Mouse (Mus musculus) c-Kit-negative CD71-positive TER-119-positive erythroid progenitor cells, embryonic 14.5 days (primary cell): ENCODE measurements around the gene Ctsk.
A peak's percentile ranks its signal among the peaks of the same experiment; 100 is the strongest.

Source experiments
- DNase-seq: peaks from one replicate; pipeline ENCODE4 v3.0.0-alpha.2; 2013; ENCODE audit warnings: low read depth, low spot score

The Ctsk gene

GRCm38 (mm10) chr3:95499024-95499423, at the start of gene Ctsk:
Gene Ctsk (plus strand): TSS chr3:95499256.
- no peak for DNase-seq

- DNase-seq: peak; percentile 51
These were observed 48.6 kb upstream of the Ctsk start for GRCm38 (mm10) chr3:95450408-95450807.

- no peak for DNase-seq
These were observed 48.1 kb upstream of the Ctsk start for GRCm38 (mm10) chr3:95450915-95451314.

GRCm38 (mm10) chr3:95456367-95456766, 42.7 kb upstream of the Ctsk start:
- DNase-seq: no peak

GRCm38 (mm10) chr3:95457758-95458157, 41.3 kb upstream of the Ctsk start:
- no peak for DNase-seq

- DNase-seq: no peak
These were observed 39.7 kb upstream of the Ctsk start for GRCm38 (mm10) chr3:95459381-95459780.

DNA sequence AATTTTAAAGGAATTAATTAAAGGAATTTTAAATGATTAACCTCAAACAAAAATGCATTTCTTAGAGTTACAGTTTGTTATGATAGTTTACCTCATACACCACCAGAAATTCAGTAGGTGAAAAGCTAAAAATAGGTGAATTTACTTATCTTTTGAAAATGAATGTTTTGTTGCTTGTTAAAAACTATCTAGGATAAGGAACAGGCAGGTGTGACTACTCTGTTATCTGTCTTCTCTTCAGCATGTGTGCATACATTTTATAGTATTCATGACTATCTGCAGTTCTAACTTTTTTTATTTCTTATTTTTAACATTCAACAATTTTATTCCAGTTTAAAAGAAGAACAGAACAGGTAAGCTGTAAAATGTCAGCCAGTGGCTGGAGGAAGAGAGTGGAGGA, 35.2 kb upstream of the Ctsk start:
- DNase-seq: no peak

- DNase-seq: no peak
These were observed 20.1 kb upstream of the Ctsk start for GRCm38 (mm10) chr3:95478966-95479365.

- no peak for DNase-seq
These were observed 12.6 kb upstream of the Ctsk start for GRCm38 (mm10) chr3:95486421-95486820.

DNA sequence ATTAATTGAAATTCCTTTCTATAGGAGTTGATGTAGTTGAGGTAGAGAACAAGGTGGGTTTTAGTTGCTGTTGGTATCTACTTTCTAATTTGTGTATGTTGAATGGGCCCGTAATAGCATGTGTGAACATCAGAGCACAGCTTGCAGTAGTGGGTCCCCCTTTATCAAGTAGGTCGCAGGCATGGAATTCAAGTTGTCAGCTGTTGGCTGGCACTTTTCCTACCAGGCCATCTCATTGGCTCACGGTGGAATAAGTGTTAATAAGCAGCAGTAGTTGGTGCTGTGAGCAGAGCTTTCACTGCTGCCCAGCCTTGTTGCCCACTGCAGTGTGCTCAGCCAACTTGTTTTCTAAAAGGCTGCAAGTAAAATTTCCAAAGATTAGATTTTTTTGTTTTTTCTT, 10.4 kb upstream of the Ctsk start:
- DNase-seq: no peak

DNA sequence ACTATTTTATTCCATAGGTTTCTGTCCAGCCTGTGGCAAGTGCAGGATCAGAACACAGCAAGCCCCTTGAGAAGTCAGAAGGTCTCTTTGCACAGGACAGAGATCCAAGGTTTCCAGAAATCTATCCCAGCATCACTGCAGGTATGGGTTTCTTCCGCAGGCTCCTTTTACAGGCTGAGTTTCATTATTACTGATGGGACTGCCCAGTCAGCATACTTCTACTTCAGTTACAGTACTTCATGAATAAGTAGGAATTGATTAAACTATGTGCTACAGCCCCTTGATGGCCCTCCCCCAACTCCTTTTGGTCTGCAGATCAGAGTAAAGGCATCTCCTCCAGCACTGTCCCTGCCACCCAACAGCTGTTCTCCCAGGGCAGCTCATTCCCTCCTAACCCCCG, 8.8 kb upstream of the Ctsk start:
- DNase-seq: no peak

GRCm38 (mm10) chr3:95494342-95494741, 4.7 kb upstream of the Ctsk start:
- DNase-seq: peak; percentile 35

GRCm38 (mm10) chr3:95498229-95498628, 827 bp upstream of the Ctsk start:
- no peak for DNase-seq

GRCm38 (mm10) chr3:95499496-95500140, 562 bp downstream of the Ctsk start:
- no peak for DNase-seq

DNA sequence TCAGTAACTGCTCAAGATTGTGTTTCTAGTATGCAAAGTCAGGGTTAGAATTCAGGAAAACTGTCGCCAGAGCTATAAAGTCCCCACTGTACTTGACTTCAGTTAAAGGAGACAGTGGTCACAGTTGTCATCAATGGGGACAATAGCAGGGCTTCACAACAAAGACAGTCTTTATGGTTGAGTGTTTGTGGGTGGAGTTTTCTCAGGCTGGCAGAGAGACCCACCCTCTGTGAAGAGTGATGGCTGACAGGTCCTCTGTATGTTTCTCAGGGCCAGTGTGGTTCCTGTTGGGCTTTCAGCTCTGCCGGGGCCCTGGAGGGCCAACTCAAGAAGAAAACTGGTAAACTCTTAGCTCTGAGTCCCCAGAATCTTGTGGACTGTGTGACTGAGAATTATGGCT, 3.3 kb downstream of the Ctsk start:
- DNase-seq: no peak

GRCm38 (mm10) chr3:95509348-95509747, 10.3 kb downstream of the Ctsk start:
- DNase-seq: no peak

GRCm38 (mm10) chr3:95511611-95512180, 12.6 kb downstream of the Ctsk start:
- no peak for DNase-seq

GRCm38 (mm10) chr3:95516614-95517041, 17.6 kb downstream of the Ctsk start:
- DNase-seq: peak; percentile 77

- DNase-seq: peak; percentile 82
These were observed 18.4 kb downstream of the Ctsk start for GRCm38 (mm10) chr3:95517493-95517898.

DNA sequence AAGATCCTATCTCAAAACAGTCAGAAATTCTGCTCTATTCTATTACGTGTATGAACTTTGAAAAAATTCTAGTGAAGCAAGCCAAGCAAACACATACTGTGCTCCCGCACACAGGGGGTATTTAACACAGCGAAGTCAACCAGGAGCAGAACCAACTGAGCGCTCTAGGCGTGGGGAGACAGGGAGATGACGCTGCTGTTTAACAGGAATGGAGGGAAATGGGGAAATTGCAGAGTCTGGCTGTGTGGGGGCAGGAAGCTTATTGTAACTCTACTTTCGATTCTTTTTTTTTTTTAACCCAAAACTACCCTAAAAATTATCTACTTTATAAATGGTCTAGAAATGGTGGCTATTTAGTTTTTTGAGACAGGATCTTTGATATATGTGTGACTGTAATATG, 19.8 kb downstream of the Ctsk start:
- DNase-seq: no peak

DNA sequence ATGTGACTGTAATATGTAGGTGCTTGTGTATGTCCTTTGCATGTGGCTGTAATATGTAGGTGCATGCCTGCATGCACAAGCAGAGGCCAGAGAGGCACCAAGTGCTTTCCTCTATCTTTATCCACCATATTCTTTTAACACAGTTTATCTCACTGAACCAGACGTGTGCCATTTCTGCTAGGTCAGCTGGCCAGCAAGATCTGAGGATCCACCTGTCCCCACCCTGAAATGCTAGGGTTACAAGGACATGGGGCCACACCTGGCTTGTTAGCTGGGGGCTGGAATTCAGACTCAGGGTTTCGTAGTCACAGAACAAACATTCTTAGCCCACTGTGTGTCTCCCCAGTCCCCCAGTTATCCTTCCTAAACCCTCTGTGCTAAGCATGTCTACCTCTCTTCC, 20.3 kb downstream of the Ctsk start:
- peak; percentile 90 for DNase-seq

DNA sequence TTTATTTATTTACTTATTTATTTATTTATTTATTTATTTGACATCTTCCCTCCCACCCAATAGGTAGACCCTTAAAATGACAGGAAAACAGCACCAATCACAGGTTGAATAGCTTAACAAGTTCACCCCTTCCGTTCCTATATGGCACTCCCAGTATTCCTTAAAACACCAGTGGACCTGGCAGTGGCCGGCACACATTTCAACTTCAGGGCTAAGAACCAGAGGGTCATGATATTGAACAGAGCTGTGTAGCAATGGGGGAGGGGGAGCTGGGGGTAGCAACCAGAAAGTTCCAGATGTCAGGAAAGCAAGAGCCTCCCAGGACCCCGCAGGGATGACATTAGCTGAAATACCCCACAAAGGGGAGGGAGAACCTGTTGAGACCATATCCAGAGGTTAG, 21.0 kb downstream of the Ctsk start:
- no peak for DNase-seq

DNA sequence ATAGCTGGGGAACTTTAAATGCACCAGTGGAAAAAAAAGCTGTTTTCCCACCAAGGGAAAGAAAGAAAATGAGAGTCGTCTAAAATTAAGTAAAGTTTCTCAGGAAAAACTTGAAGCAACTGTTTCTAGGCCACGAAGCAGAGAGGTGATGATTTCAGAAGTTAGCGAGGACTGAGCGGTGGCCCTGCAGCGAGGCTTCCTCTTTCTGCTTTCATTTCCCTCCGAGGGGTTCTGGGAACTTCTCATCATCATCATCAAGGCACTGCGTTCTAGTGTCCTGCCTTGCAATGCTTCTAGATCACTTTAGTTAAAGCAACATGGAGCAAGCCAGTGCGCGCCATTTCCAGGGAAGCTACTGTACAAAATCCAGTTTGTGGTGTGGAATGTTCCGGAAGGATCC, 22.1 kb downstream of the Ctsk start:
- DNase-seq: no peak

DNA sequence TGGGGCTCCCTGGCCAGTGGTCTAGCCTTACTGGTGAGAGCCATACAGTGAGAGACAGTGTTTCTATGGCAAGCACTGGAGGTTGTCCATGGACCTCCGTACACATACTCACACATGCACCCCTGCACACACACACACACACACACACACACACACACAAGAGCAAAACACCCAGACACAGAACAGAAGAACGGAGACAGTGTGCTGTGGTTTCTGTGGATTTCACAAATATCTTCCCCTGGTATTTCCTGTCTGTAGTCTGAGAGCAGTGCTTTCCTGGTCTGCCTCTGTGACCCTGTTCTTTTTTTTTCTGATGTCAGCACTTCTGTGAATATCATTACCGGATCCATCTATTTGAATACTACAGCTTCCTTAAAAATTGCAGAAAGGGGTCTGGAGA, 24.6 kb downstream of the Ctsk start:
- no peak for DNase-seq
